Mouse (Mus musculus): ENCODE measurements at regions not wholly inside any gene's neighbourhood (a gene's known extent, or its start where the extent isn't known, plus 50 kb on each side); places are given as distances from the start of the nearest gene placed in this dataset.

DNA sequence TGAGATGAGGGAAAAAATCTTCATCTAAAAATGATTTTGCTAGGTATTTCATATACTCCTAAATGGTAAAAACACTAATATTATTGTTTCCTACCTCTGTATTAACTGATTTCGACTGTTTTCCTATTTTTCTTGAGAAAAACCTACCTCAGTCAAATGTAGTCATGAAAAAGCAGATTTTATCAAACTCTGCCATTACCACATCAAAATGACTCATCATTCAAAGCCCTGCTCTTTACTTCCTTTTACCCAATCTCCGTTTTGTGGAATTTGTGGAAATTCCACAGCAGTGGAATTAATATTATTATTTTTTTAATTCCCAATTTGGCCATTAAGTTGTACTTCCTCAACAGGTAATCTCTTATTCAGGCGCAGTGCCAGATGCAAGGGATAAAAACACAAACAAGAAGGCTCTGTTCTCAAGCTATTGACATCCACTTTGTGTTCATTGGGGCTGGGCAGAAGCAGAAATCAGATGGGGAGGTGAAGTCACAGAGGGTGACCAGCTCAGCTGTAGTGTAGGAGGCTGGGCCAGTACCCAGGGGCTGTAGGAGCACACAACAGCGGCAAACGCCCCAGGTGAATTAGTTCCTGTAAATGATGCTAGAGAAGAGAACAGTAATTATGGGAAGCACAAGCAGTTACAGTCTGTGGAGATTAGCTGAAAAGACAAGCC lies 138.2 kb upstream of the Mocs2 start:
- DNase-seq (ENCODE audit: low read depth, low spot score) = no peak

DNA sequence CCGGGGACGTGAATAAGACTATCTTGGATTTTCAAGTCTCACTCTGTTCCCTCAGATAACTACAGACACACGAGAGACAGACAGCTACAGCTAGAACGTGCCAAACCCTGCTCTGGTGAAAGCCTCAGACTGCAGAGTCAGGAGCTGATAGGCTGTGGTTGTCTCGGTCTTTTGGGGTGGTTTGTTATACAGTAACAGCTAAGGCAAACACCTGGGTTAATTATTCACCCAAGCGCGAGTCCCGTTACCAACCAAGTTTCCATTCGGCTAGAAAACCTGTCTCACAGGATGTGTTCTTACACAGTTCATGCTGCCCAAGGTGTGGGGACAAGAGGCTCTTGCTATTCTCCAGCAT lies 137.7 kb upstream of the Mocs2 start:
- no peak for DNase-seq (ENCODE audit: low read depth, low spot score)

DNA sequence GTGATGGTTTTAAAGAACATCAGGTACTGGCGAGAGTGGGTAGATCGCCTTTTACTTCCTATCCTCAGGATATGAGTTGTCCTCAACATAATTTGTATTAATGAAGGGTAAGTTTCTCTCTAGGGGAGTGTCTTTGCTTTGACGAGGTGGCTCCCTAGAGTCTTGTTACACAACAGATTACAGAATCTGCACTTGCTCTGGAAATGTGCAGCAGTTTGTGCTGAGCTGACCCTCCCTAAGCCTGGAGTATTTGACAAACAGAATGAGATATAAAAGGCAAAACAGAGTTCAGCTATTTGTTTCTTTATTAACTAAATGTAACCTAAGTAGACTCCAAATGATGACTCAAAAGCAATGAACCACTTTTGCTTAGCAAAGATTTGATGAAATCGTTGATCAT lies 136.8 kb upstream of the Mocs2 start:
- DNase-seq (ENCODE audit: low read depth, low spot score) = no peak

DNA sequence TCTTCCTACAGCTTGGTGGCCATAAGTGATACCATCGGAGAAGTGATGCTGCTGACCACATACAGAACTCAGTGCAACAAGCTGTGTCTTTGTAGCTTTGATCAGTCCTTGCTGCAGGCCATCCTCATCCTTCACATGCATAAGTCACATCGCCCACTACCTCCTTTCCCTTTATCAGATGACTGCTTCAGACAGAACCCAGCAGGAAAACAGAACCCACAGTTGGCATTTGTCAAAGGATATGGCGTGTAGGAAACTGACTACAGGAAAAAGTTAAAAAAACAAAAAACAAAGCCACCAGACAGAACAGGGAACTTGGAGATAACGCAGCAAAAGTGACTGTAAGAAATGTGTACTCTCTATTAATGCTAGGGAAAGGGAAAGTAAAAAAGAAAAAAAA lies 136.1 kb upstream of the Mocs2 start:
- DNase-seq (ENCODE audit: low read depth, low spot score) = no peak

DNA sequence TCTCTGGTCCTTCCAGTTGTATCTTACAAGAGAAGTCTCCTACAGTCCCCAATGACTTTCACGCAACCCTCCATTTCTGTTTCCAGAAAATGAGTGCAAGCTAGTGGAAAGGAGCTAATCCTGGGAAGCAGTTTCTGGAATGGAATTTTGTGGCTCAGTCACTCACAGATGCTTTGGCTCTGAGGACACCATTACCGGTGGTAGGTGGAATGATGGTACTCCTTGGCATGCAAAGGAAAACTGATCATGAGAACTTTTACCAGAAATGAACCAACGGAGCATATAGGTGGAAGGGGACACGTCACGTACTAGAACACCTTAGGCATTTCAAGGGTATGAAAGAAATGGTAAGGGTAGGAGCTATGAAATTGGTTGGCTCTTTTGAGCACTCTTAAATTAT lies 135.1 kb upstream of the Mocs2 start:
- no peak for DNase-seq (ENCODE audit: low read depth, low spot score)

DNA sequence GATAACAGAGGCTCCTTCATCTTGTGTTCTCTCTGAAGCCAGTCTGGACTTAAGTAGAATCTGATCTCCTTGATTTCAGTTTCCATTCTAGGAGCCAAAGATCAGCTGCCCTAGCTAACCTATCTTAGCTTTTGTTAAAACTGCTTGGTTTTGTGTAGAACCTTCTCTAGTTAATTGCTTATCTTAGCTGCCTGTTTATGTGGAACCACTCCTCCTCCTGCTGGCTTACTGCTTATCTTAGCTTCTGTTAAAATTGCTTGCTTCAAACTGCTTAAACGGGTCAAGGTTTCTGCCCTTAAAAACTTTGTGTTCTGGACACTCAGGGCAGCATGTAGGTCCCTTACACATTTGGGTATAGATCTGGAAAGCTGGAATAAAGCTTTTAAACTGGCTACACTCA lies 133.7 kb upstream of the Mocs2 start:
- no peak for DNase-seq (ENCODE audit: low read depth, low spot score)

DNA sequence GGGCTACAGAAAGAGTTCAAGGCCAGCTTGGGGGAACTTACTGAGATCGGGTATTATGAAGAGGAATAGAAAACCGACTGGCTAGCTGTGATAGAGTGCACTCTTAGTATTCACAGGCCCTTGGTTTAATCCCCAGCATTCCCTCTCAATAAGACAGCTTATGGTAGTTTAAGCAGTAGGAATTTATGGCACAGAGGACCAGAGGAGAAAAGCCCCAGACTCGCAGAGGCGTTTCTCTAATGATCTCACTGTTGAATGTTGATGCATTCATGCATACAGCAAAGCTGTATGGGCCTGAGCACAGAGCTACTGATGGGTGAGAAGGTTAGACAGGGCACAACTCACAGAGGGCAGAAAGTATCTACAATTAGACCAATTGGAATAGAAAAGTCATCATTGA lies 132.7 kb upstream of the Mocs2 start:
- DNase-seq (ENCODE audit: low read depth, low spot score) = no peak

DNA sequence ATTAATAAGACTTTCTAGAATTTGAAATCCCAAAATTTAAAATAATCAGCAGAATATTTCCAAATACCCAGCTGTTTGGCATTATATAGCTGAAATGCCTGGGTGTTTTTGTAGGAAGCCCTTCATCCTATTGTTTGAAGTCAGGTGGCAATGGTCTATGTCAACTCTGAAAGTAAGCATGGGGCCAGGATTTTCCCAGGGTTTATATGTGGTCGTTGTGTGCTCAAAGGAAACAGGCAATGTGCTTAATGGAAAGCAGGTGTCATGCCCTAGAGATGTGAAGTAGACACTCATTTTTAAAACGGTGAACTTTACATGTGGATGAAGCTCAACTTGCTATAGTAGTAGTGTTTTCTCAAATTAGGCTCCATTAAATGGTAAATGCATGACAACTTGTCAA lies 105.4 kb upstream of the Mocs2 start:
- DNase-seq (ENCODE audit: low read depth, low spot score) = no peak

DNA sequence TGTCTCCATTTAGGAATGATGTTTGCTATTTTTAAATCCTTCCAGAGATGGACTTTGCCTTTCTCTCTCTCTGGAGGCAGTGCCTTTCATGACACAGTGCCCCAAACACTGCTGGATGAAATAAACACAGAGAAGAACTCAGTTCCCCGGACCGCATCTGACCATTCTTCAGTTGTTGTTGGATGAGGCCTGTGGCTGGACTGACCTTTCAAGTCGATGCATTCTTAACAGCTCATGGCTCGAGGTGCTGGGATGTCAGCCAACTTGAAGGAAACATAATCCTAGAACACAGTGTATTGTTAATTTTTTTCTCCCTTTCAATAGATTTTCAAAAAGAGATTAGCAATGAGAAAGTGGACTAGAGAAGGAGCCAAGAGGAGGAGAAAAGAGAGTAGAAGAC lies 98.3 kb upstream of the Mocs2 start:
- no peak for DNase-seq (ENCODE audit: low read depth, low spot score)

DNA sequence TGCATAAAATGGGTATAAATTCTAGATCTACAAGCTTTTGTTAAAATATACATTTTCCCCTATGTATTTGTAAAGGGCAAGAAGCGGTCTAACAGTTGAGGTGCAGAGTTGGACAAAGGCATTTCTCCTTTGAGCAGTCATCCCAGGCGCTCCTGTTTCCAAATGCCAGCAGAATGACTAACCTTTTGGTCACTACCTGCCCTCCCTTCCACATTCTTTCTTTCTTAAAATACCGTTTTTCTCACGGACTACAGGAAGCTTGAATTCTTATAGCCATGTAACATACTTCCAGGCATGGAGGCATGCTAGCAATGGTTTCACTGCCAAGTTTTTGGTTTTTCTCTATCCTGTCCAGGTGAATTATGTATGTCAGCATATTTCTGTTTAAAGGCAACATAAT lies 91.2 kb upstream of the Mocs2 start:
- no peak for DNase-seq (ENCODE audit: low read depth, low spot score)

DNA sequence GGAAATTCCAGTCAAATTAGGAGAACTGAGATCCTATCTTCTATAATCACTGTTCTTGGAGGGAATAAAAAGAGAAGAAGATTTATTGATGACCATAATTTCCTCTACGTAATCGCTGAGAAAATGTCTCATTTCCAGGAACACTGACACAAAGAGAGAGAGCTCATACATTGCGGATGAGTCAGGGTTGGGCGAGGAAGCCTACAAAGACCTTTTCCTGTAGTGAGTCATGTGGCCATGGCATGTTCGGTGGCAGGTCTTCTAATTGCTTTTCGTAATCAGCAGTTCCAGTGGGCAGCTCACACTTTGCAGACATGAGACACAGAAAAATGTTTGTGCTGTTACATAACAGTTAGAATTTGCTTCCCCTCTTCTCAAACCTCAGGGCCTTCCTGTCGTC lies 83.0 kb upstream of the Mocs2 start:
- DNase-seq (ENCODE audit: low read depth, low spot score) = no peak

DNA sequence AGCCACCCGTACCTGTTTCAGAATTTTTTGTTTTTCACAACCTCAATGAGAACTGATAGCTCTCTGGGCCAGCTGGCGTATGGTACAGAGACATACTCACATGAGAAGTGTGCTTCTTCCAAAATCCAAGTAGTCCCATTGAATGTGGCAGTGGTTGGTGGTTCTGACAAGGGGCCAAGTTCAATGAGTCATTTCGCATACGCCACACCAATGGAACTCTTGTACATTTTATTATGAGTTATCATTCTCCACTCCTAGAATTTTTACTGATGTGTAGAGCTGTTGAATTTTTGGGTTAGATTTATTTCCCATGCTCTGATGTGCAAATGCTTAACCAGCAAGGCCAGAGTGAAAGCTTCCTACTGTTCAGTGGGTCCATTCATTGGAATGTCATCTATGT lies 82.0 kb upstream of the Mocs2 start:
- DNase-seq (ENCODE audit: low read depth, low spot score) = no peak

DNA sequence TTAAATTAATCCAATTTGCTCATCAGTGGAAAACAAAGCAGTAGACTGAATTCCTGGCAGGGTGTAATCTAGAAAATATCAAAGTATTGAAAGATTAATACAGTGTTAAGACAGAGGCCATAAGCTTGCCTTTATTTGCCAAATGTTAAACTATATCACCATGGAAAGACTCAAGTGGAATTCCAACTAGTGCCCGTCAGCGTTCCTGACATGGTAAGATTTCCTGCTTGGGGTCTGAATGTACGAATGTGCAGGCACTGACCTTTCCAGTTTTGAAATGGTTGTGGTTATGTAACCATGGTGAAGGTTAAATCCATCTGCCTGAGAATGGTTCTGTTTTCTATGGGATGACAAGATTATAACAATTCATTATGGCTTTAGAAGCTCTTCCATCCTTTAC lies 75.5 kb upstream of the Mocs2 start:
- DNase-seq (ENCODE audit: low read depth, low spot score) = no peak

DNA sequence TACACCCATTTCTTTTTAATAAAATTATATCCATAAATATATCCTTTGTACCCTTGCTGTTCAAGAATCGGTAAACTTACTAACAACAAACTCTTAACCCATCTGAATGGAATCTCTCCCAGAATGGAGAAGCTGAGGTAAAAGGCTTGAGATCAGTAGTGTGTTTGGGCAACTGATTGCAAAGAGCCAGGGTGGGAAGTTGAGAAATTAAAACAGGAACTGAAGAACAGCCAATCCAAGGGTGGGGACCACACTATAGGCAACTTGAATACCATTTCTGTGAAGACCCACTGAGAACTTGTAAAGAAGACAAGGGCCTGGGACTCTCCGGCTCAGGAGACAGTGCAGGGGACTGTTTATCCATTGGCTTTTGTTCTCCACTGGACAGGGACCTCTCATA lies 72.2 kb upstream of the Mocs2 start:
- DNase-seq (ENCODE audit: low read depth, low spot score) = no peak

DNA sequence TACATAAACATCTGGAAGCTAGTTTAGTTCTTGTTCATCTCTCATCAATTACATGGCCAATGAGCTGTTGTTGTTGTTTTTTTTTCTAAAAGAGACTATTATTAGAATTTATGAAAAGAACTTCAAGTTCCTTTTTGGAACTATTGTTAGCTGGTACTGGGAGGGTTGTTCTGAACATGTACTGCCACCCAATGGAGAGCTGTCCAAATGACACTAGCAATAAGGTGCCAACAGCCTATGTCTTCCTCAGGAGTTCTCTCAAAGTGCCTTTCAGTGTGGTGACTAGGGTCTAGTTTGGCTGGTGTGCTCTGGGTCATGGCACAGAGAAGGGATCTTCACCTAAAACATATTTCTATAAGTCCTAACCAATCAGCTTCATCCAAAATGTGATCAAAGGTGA lies 60.6 kb upstream of the Mocs2 start:
- no peak for DNase-seq (ENCODE audit: low read depth, low spot score)

DNA sequence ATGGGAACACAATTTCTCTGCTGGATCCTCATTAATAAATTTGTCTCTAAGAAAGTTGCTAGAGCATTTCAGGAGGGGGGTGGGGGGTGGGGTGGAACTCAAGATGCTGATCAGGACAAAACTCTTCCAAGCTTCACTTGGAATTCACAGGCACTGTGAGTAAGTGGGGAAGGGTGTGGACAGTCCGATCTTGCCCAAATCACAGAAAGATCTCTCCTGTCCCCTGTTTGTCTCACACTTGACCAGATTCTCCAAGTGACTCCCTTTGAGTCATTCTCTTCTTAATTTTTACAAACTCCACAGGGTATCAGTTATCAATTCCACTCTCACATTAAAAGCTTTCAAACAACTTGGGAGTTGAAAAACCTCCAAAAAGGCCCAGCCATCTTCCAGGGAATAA lies 58.1 kb upstream of the Mocs2 start:
- no peak for DNase-seq (ENCODE audit: low read depth, low spot score)

DNA sequence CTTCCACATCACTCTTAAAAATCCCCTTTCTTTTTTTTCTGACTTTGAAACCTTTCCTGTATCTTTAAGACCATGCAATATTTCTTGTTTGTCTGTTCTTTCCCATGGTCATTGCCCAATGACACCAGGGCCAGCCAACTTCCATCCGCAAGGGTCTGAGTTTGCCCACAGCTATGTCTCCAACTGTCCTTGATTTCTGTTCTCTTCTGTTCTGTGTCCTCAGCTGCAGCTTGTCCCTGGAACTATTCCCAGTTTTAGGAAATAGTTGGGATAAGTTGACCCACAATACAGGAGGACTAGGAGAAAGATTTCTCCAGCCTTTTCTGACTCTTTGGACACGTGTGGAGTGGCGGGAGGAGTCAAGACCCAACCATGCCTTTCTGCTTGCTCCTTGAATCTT lies 57.1 kb upstream of the Mocs2 start:
- DNase-seq (ENCODE audit: low read depth, low spot score) = no peak

Measured in R1 (cell line).